Mouse (Mus musculus) testis, postnatal 10 days (tissue): ENCODE measurements around the gene Gm17622.

Experiments
- DNase-seq: peaks from one replicate; pipeline ENCODE4 v3.0.0; 2021; ENCODE audit warnings: low spot score

The Gm17622 gene

DNA sequence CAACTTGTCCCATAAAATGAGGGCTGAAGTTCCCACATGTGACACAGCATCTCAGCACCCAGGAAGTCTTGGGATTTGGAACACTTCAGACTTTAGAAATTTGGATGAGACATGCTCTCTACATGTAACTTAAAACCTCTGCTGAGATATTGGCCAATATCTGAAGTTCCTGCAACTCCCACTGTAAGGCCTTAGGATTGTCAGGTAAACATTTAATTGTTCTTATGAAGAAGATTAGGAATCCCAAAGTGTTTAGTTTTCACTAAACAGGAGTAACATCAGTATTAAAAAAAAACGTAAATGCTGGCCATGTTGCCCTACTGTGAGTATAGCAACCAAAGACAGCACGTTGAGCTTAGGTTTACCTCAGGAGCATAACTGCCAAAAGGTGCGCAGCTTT, at the start of gene Gm17622:
TSS of gene Gm17622 (plus strand) at position 301 of the 400 bp plus-strand sequence.
- no peak for DNase-seq

DNA sequence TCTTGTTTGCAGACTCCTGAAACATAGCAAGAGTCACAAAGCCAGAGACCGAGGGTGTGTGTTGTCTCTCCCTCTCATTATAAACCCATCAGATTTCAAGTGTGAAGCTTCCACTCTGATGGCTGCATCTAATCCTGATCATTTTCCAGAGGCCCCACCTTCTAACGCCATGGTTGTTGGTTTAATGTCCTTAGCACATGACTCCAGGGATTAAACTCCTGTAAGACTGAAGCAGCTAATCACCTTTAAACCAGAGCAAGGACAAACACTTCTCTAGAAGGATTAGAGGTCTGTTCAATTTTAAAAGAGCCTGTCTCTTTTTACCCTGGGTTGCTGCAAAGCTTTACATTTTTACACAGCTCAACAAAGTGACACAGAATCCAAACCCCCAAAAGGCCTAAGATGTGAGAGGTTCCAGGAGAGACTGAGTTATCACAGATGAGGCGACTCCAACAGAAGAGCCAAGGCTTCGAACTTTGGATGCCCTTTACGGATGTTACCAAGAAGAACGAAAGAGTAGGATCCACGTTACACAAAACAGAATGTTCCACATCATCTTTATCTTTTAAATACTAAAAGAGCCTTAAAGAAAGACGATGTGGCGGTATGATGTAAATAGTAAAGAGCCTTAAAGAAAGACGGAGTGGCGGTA, 40.2 kb upstream of the Gm17622 start:
- no peak for DNase-seq

DNA sequence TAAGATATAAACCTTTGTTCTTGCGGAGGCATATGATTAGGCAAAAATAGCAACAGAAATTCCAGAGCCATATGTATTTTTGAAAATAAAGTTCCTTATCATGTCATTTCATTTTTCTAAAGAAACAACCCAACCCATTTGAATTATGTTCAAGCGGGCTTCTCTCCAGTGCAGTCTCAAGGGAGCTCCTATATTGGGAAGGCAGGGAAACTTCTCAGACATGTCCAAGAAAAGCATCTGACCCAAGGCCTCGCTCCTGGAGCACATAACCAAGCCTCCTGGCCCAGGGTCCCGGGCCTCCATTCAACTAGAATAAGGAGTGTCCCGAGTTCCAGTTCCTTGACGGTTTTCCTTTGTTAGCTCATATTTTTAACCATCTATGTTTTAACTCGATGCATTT, 39.7 kb upstream of the Gm17622 start:
- DNase-seq, result no peak

DNA sequence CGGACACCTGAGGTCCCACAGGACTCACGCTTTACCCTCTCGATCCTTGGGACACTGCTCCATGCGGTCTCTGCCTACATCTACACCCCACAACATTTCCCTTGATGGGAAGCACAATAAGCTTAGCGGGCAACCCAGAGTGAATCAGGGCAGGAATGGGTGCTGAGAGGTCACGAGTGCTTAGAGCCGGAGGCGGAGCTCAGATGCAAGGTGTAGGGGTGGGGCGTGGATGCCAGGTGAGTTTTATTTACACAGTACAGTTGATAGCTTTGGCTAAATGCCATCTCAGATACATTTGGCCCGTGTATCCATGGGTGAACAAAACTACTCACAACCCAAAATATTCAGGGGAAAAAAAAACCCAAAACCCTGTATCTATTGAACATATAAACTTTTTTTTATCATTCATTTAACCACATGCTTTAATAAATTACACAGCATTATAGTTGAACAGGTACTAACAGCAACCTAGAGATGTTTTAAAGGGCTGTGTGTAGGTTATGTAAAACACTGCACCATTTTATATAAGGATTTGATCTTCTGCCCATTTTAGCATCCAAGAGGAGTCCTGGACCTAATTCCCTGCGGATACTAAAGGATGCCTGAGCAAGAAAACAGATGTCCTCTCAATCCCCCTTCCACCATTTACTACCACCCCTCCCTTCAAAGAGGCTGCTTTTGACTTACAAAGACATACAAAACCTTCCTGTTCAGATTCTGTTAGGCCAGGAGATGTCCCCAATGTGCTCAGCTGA, 39.0 kb upstream of the Gm17622 start:
- no peak for DNase-seq

DNA sequence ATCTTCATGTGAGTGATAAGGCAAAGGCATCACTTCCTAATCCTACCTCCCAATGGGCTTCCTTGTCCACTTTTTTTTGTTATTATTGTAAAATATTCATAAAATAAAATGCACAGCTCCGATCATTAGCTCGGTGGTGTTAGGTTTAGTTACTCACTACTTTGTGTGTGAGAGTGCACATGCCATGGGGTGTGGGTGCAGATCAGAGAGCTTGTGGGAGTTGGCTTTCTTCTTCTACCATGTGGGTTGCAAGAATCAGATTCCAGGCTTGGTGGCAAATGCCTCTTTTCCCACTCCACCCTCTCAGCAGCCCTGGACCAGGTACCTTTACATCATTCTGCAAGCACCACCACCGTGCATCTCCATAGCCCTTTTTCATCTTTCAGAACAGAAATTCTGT, 37.9 kb upstream of the Gm17622 start:
- DNase-seq, result no peak

DNA sequence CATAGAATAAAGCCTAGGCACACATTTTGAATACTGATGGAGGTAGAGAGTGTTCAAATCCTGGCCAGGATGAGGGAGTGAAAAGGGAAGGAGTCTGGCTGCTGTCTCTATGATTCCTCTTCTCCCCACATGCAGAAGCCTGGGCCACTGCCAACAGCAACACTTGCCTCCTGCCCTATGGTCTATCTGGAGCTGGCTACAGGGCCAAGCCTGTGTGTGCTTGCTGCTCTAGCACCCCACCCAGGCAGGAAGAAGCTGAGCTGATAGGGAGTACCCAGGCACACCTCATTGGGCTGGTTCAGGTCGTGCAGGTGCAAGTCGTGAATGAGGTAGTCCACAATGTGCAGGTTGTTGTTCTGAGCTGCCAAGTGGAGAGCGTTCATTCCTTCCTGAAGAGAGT, 36.2 kb upstream of the Gm17622 start:
- DNase-seq, result no peak

DNA sequence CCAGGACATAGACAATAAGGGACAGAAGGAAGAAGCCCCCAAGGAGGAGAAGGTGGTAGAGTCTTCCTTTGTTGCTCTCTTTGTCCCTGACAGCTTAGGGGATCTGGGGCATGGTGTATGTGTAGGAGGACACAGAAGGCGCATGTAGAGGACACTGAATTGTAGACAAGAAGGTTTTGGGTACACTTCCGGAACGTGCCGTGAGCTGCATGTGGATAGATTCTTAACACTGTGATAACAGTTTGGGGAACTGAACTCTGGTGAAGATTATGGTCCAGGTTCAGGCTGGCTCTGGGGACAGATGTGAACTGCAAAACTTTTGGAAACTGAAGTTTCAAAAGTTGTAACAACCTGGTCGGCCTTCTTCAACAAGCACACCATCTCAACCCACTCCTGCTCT, 33.0 kb upstream of the Gm17622 start:
- DNase-seq, result no peak

DNA sequence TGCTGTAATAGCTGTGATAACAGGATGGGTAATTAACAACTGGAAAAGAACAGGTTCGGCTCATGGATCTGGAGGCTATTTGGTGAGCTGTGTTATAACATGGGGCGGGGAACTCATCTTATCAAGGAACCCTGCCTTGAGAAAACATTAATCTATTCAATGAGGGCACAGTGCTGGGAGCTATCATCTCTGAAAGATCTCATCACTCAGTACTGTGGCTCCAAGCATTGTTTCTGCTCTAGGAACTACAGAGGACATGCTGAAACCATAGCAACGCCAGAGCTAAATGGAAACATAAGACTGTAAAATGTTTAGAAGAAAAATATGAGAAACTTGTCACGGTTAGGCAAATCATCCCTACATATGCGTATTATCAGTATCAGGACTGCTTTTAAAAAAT, 32.5 kb upstream of the Gm17622 start:
- no peak for DNase-seq

DNA sequence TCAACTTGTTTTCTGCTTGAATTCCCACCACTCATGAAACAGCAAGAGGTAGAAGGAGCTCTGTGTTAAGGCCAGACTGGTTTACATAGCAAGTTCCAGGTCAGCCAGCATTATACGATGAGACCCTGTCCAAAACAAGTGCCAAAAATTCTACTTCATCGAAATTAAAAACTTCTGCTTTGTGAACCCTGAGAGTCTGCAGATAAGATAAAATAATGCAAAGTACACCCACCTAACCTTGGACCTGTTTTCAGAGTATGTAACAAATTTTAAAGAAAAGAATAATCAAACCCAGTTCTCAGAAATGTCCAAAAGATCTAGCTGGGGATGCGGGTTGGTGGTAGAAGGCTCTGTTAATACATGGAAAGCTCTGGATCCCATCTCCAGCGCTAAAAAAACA, 31.9 kb upstream of the Gm17622 start:
- DNase-seq, result no peak

DNA sequence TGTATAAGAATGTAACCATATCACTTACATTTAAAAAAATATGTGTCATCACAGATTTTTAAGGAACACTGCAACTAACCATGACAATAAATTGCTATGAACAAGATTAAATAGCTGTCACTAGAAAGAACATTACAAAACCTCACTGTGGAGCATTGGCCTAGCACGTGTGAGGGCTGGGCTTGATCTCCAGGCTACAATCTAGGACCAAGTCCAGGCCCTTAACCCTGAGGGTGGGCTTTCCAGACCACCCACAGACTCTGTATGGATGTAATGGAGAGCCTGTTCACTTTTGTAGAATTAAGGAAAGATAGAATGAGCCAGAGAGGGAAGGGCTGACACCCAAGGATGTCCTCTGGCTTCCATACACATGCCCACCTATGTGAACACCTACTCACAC, 27.9 kb upstream of the Gm17622 start:
- DNase-seq, result no peak

DNA sequence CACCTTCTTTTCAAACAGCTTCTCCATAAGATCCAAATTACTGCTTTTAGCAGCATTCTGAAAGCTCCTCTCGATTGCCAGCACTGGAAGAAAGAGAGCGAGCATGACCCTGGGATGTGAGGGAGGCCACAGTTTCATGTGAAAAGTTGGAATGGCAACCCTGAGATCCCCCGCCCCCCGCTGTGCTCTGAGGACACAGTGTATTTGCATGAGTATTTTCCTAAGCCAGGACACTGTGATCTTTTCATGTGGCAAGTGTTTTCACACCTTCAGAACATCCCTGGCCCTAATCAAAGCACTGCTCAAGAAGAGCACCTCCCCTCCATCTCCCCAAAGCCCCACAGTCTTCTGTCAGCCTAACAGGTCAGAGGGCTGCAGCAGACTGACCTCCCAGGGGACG, 25.2 kb upstream of the Gm17622 start:
- peak; percentile 57 for DNase-seq

DNA sequence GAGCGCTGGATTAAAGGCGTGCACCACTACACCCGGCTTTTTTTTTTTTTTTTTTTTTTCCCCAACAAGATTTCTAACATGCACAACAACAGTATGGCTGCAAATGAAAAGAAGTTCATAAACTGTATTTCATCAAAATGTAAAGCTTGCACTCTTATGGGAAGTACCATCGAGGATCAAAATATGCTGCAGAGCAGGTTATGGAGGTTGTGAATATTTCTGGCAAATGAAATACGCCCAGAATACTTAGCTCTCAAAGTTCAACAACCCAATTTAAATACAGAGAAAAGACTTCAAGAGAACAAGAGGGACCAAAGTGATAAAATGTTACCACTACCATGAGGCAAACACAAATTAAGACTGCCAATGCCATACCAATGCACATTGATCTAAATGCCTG, 21.9 kb upstream of the Gm17622 start:
- DNase-seq, result no peak

DNA sequence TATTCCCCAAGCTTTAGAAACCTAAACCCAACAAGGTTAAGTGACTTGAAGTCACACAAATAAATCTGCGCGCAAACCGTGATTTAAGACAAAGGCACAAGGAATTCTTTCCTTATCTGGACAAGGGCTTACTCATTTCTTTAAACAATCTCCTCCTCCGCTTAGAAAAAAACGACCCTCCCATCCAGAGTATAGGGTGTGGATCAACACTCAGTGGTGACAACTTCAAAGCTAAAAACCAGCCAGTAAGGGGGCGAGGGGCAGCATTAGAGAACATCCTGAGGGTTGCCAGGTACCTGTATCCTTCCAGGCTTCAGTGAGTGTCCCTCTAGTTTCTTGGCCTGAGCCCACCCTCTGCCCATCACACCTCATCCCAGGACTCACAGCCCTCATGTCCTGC, 20.0 kb upstream of the Gm17622 start:
- DNase-seq, result no peak

DNA sequence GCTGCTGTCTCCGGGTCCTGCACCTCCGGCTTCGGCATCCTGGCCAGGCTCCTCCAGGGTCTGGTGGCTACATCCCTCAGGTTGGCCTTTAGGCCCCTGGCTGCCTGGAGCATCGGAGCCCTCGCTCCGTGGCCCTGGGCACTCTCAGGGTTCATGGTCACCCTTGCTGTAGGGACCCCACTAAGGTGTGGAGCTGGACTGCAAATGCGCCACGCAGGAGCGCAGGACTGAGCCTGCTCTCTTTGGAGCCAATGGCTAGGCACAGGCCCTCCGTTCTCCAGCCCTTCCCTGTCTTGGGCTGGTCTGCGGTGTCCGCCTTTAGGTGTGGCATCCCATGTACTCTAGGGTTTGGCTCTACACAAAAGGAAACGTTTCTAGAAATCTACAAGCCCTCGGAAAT, 19.6 kb upstream of the Gm17622 start, which contains the start of gene Ankdd1b:
TSS of gene Ankdd1b (minus strand) at position 242 of the 400 bp plus-strand sequence.
- DNase-seq, result no peak

DNA sequence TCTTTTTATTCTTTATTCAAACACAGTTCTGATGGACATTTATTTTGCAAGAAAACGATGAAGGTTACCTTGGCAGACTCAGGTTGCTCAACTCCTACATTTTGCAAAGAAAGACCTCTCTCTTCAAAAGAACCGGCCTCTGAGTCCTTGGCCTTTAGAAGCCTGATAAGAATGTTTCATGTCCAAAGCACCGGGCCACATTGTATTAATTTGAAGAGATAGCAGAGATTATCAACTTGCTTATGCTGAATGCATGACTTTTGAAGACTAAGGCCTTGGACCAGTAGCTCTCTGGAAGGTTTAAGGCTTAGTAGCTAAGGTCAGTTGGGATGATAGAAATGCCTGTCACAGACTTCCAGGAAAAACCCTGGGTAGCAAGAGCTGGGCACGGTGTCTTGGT, 13.3 kb upstream of the Gm17622 start:
- DNase-seq, result no peak

DNA sequence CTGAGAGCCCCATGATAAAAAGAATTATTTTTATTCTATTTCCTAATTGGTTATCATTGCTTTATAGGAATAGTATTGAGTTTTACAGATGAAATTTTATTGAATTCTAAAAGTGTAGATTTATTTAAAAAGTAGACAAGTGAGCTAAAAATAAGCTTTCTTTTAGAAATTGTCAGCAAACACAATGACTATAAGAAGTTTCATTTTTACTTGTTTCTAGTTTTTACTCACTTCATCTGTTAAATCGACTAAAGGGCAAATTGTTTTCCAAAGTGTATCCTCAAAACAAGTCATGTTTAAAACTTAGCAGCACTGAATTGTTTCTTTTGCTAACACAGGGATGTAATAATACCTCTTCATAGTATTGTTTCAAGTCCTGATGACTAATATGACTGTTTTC, 11.5 kb upstream of the Gm17622 start:
- no peak for DNase-seq

DNA sequence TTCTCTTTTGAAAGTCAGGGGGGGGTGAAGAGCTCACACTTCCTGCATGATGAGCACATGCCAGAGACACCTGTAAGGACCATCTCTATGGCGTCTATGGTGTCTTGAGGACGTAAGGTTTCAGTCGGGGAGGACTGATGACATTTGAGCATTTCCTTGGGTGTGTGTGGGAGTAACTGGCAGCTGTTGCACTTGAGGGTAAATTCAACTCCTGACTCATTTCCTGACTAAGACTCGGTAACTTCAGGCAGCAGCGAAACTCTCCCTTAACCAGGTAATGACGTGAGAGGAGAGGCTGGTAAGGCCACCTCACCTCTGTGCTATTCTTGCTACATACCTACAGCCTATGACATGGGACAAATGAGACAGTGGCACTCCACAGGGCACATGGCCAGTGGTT, 3.3 kb upstream of the Gm17622 start:
- DNase-seq, result no peak

DNA sequence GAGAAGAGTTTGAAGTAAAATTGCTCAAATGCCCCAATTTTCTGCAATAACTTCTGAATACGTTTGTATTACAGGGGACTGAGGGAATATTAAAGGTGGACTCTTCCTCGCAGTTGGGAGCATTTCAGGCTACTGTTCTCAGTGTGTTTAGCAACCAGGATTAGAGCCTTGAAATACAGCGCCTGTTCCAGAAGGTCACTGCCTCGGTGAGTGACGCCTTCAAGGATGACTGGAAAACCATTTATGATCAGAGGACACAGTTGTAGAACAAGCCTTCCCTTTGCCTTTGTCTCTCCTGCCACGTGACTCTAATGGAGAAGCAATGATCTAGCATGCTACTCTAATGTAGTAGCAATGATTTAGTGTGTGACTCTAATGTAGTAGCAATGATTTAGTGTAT, 2.6 kb upstream of the Gm17622 start:
- no peak for DNase-seq

DNA sequence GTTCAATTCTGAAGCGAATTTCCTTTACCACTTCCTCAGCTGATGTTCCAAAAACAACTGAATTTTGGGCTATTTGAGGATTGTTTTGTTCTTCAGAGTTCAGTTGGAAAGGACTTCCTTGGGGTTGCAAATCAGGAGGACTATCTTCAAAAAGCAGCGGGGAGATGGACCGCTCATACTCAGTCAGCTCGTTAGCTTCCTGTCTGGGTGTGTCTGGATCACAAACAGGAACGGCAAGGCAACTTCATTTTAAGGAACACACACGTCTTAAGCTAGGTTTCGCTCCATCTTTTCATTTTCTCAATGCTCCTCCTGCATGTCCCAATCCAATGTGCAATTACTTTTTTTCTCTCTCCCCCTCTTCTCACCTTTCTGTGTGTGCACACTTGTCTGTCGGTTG, 6.1 kb downstream of the Gm17622 start:
- no peak for DNase-seq

DNA sequence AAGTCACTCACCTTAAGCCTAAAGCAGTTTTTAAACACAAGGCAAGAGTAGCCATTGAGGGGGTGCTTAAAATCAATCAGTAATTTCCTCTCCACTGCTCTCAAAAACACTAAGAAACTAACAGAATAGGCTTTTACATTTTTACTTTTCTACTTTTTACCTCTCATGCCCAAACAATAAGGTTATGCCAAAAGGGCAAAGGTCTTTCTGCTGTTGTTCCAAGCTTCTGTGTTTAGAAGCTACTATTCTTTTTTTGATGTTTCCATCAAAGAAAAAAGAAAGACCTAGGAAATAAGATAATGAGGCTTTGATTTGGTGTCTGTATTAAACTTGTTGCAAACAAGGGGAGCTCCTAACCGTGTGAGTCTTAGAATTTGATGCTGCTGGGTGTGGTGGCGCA, 9.4 kb downstream of the Gm17622 start:
- no peak for DNase-seq

DNA sequence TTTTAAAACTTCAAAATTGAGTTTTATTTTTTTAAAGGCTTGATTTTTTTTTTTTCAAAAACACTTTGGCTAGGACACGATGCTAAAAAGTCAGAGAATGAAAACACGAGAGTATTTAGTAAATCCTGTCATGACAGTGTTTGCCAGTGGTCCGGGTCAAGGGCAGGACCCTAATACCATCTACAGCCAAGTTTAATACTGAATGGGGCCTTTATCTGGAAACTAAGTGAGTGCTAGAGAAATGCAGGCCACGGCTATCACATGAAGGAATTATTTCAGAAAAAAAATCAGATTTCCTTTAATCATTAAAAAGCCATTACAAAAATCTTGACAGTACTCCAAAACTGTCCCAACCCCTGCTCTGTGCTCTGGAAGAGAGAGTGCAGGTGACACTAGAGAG, 15.1 kb downstream of the Gm17622 start:
- no peak for DNase-seq

DNA sequence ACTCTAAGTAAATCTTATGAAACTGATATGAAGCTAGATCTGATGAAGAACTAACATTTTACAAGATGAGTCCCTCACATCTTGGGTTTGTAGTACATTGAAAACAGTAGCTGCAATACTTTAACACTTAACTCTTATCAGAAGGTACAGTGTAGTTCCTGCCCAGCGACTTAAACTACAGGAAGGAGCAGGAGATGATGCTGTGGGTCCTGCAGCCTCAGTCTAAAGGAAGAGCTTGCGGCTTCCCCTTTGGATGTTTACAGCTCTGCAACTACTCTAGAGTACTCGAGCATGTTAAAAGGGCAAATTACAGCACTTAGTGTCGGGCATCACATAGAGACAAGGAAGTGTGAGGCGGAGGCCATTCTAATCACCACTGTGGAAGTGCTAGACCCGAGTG, 15.8 kb downstream of the Gm17622 start:
- no peak for DNase-seq

DNA sequence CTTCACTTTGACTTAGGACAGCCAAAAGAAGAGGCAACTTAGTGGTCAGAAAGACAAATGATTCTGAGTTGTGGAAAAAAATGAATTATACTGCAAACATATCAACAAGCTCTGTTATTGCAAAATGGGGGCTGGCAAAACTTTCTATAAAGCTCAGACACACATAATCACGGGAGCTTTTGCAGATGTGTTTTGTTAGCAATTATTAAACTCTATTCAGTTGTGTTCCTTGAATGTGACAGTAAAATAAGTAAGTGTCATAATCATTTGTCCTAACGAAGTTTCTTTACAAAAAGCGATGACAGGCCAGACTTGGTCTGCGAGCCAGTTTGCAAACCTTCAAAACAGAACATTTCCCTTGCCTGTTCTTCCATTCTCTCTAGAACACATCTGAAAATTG, 17.0 kb downstream of the Gm17622 start:
- no peak for DNase-seq

DNA sequence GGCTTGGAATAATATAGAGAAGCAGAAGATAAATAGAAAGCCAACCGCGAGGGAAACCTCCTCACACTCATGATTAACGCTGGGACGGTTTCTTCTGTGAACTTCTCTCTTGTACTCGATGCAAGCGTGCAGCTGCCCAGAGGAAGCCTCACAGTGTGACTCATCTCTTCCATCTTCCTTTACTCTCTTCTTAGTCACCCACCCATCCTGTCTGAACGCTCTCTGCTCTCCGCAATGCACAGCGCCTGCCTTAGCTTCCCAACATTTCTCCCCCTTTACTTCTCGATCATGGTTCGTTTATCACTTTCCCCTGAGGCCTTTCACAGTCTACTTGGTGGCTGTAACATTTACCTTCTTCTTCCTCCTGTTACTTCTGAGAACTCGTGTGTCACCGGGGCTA, 20.1 kb downstream of the Gm17622 start:
- no peak for DNase-seq
